Mouse (Mus musculus): ENCODE results near the gene Gltpd2. TPM values are rescaled to one million over a fixed set of nuclear protein-coding genes. Genes with fewer than 3 reads are reported as not detected.
A peak's percentile ranks its signal among the peaks of the same experiment; 100 is the strongest.

Gene Gltpd2
- polyA plus RNA-seq, 1 experiment from 2014 or later: 30.8 TPM

GRCm38 (mm10) chr11:70504970-70505369, 14.0 kb upstream of the Gltpd2 start, which contains the start of gene Tm4sf5:
Gene Tm4sf5, plus strand, starts transcription at chr11:70505244.
- no peaks in the 10 kb centered on the region for H3K27me3 ChIP-seq (ENCODE audit: insufficient read depth, low read length)
- DNase-seq (no peak), ATAC-seq (no peak)
- no peaks in the 10 kb centered on the region for H3K36me3 ChIP-seq (replicated peaks; ENCODE audit: insufficient read depth, low read length)
- no peak within 1 kb of the TSS for H3K9ac ChIP-seq (replicated peaks)
- no peaks in the 10 kb centered on the region for H3K9me3 ChIP-seq (ENCODE audit: low read length)
- H3K4me2 ChIP-seq (ENCODE audit: low read depth, low read length): no peak within 1 kb of the TSS
- WGBS (ENCODE audit: insufficient replicate concordance): 43% methylated on average over 9 of the region's 9 CpGs
- 0 out of 2 replicates have a peak, but pooled peaks cover 11% of the 10 kb centered on the region for H3K4me1 ChIP-seq (ENCODE audit: insufficient read depth)
- no peak within 1 kb of the TSS for H3K4me3 ChIP-seq (ENCODE audit: low read depth, low read length)
- no peak within 1 kb of the TSS for H3K27ac ChIP-seq (ENCODE audit: low read depth)
- no peak for TF ChIP-seq CTCF (IDR thresholded peaks at IDR 0.05; ENCODE audit: low read depth)
- no peak for TF ChIP-seq EP300 (IDR thresholded peaks at IDR 0.05; ENCODE audit: low read depth)

GRCm38 (mm10) chr11:70506385-70506784, 12.6 kb upstream of the Gltpd2 start:
- H3K4me1 ChIP-seq (ENCODE audit: insufficient read depth): 0 out of 2 replicates have a peak, but pooled peaks cover 9% of the 10 kb centered on the region
- no peaks in the 10 kb centered on the region for H3K36me3 ChIP-seq (replicated peaks; ENCODE audit: insufficient read depth, low read length)
- ATAC-seq (0 out of 2 replicates have a peak, but pooled peaks have one; percentile 28), DNase-seq (peak; percentile 80)
- H3K27me3 ChIP-seq (ENCODE audit: insufficient read depth, low read length): no peaks in the 10 kb centered on the region
- no peak overlapping the region for H3K4me3 ChIP-seq (ENCODE audit: low read depth, low read length)
- H3K27ac ChIP-seq (ENCODE audit: low read depth): no peak overlapping the region
- H3K4me2 ChIP-seq (ENCODE audit: low read depth, low read length): no peak overlapping the region; the same call in 1 of the 2 replicates
- no peaks in the 10 kb centered on the region for H3K9me3 ChIP-seq (ENCODE audit: low read length)
- 16% methylated on average over 4 of the region's 4 CpGs for WGBS (ENCODE audit: insufficient replicate concordance)
- TF ChIP-seq EP300 (IDR thresholded peaks at IDR 0.05; ENCODE audit: low read depth) (no peak), CTCF (IDR thresholded peaks at IDR 0.05; ENCODE audit: low read depth) (peak; percentile 82)
- H3K9ac ChIP-seq (replicated peaks): no peak overlapping the region

GRCm38 (mm10) chr11:70506962-70507515, 12.0 kb upstream of the Gltpd2 start:
- ATAC-seq (no peak), DNase-seq (no peak)
- no peak overlapping the region for H3K27ac ChIP-seq (ENCODE audit: low read depth)
- 0 out of 2 replicates have a peak, but pooled peaks cover 5% of the 10 kb centered on the region for H3K4me1 ChIP-seq (ENCODE audit: insufficient read depth)
- H3K36me3 ChIP-seq (replicated peaks; ENCODE audit: insufficient read depth, low read length): no peaks in the 10 kb centered on the region
- H3K27me3 ChIP-seq (ENCODE audit: insufficient read depth, low read length): no peaks in the 10 kb centered on the region
- 66% methylated on average over 7 of the region's 7 CpGs for WGBS (ENCODE audit: insufficient replicate concordance)
- H3K4me3 ChIP-seq (ENCODE audit: low read depth, low read length): no peak overlapping the region
- TF ChIP-seq EP300 (IDR thresholded peaks at IDR 0.05; ENCODE audit: low read depth) (no peak), CTCF (IDR thresholded peaks at IDR 0.05; ENCODE audit: low read depth) (no peak)
- no peak overlapping the region for H3K9ac ChIP-seq (replicated peaks)
- no peaks in the 10 kb centered on the region for H3K9me3 ChIP-seq (ENCODE audit: low read length)
- H3K4me2 ChIP-seq (ENCODE audit: low read depth, low read length): no peak overlapping the region

GRCm38 (mm10) chr11:70509753-70510564, 9.0 kb upstream of the Gltpd2 start:
- Histone ChIP-seq H3K9me3 (ENCODE audit: low read length) (no peaks in the 10 kb centered on the region), H3K4me3 (ENCODE audit: low read depth, low read length) (no peak overlapping the region), H3K27me3 (ENCODE audit: insufficient read depth, low read length) (no peaks in the 10 kb centered on the region), H3K27ac (ENCODE audit: low read depth) (no peak overlapping the region), H3K4me1 (ENCODE audit: insufficient read depth) (no peaks in the 10 kb centered on the region), H3K36me3 (replicated peaks; ENCODE audit: insufficient read depth, low read length) (no peaks in the 10 kb centered on the region), H3K9ac (replicated peaks) (no peak overlapping the region), H3K4me2 (ENCODE audit: low read depth, low read length) (no peak overlapping the region)
- TF ChIP-seq CTCF (IDR thresholded peaks at IDR 0.05; ENCODE audit: low read depth) (peak; percentile 70), EP300 (IDR thresholded peaks at IDR 0.05; ENCODE audit: low read depth) (no peak)
- ATAC-seq (no peak), DNase-seq (peak; percentile 45)
- 8% methylated on average over 19 of the region's 19 CpGs for WGBS (ENCODE audit: insufficient replicate concordance)

GRCm38 (mm10) chr11:70511242-70511641, 7.8 kb upstream of the Gltpd2 start:
- ATAC-seq (no peak), DNase-seq (no peak)
- 52% methylated on average over 2 of the region's 2 CpGs for WGBS (ENCODE audit: insufficient replicate concordance)
- Histone ChIP-seq H3K27me3 (ENCODE audit: insufficient read depth, low read length) (no peaks in the 10 kb centered on the region), H3K4me3 (ENCODE audit: low read depth, low read length) (no peak overlapping the region), H3K9me3 (ENCODE audit: low read length) (no peaks in the 10 kb centered on the region), H3K27ac (ENCODE audit: low read depth) (no peak overlapping the region), H3K9ac (replicated peaks) (no peak overlapping the region), H3K4me1 (ENCODE audit: insufficient read depth) (no peaks in the 10 kb centered on the region), H3K4me2 (ENCODE audit: low read depth, low read length) (no peak overlapping the region), H3K36me3 (replicated peaks; ENCODE audit: insufficient read depth, low read length) (no peaks in the 10 kb centered on the region)
- no peak for TF ChIP-seq EP300 (IDR thresholded peaks at IDR 0.05; ENCODE audit: low read depth)
- TF ChIP-seq CTCF (IDR thresholded peaks at IDR 0.05; ENCODE audit: low read depth): no peak

GRCm38 (mm10) chr11:70511825-70512224, 7.2 kb upstream of the Gltpd2 start:
- no peak for TF ChIP-seq EP300 (IDR thresholded peaks at IDR 0.05; ENCODE audit: low read depth)
- no peak for TF ChIP-seq CTCF (IDR thresholded peaks at IDR 0.05; ENCODE audit: low read depth)
- Histone ChIP-seq H3K4me1 (ENCODE audit: insufficient read depth) (no peaks in the 10 kb centered on the region), H3K4me2 (ENCODE audit: low read depth, low read length) (no peak overlapping the region), H3K27me3 (ENCODE audit: insufficient read depth, low read length) (no peaks in the 10 kb centered on the region), H3K9ac (replicated peaks) (no peak overlapping the region), H3K27ac (ENCODE audit: low read depth) (no peak overlapping the region), H3K36me3 (replicated peaks; ENCODE audit: insufficient read depth, low read length) (no peaks in the 10 kb centered on the region), H3K4me3 (ENCODE audit: low read depth, low read length) (no peak overlapping the region), H3K9me3 (ENCODE audit: low read length) (no peaks in the 10 kb centered on the region)
- WGBS (ENCODE audit: insufficient replicate concordance): 74% methylated on average over 7 of the region's 7 CpGs
- ATAC-seq (no peak), DNase-seq (no peak)

Measured in liver, postnatal 0 days (tissue).